Mouse (Mus musculus) adipose tissue, adult 10 weeks (tissue): ENCODE measurements around the gene Sgo2b. TPM values are rescaled to one million over a fixed set of nuclear protein-coding genes. Genes with fewer than 3 reads are reported as not detected.

ENCODE experiments used
- polyA plus RNA-seq: library from polyadenylated mRNA; stranded (reverse); fragments of 350-450 nt; fragmentation: Illumina TruSeq; extraction: RNeasy Lipid Tissue Mini Kit (QIAGEN cat#74804); gene quantifications from one replicate; pipeline ENCODE4 v1.2.3, GENCODE M21; 2014; ENCODE audit warnings: low read depth, low replicate concordance

Sgo2b gene
- not detected for polyA plus RNA-seq

DNA sequence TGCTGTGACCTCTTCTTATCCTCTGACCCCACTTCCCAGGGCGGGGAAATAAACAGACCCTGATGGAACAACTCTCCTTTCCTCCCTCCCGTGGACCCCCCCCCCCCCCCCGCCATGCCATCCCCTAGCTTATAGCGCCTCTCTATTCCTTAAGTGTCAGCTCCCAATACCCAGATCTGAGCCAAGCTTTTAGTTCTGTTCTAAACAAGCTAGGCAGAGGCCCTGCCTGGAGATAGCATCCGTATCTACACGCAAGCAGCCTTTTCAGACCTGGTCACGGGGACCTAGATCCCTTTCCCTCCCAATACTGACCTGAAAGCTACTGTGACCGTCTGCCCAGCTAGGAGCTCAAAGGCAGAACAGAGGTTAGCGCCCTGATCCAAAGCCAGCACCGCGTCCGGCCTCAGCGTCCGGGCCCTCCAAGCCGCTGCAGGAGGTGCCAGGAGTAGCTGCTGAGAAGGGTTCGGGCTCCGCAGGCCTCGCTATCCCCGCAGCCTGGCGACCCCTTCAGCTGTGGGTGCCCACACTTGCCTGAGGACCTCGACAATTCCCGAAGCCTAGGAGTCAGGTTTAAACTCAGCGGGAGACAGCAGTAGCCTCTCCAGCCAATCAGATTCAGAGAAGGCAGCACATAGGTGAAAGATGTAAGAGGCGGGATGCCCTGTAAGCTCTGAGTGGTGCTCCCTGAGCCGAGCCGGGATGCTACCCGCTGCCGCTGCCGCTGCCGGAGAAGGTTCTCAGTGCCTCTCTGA, at the start of gene Sgo2b:
Gene Sgo2b (minus strand): TSS at position 623 of the 752 bp plus-strand sequence.

